Mouse (Mus musculus) hindbrain, embryonic 10.5 days (tissue): ENCODE results near the gene Sec24d. TPM values are rescaled to one million over a fixed set of nuclear protein-coding genes. Genes with fewer than 3 reads are reported as not detected.

ENCODE experiments used
- DNase-seq: peaks from one replicate; pipeline ENCODE4 v3.0.0-alpha.2; 2017; ENCODE audit warnings: low spot score
- H3K27ac ChIP-seq: fragments of 300-500 bp; sonication (generic); 2 replicates; pipeline ENCODE4 v1.5.1; 2016; ENCODE audit warnings: mild to moderate bottlenecking, moderate library complexity
- H3K27me3 ChIP-seq: fragments of 300-500 bp; sonication (generic); 2 replicates; pipeline ENCODE4 v1.6.1; 2016; ENCODE audit warnings: mild to moderate bottlenecking; ENCODE audit not compliant: poor library complexity, insufficient read depth, severe bottlenecking
- H3K36me3 ChIP-seq: fragments of 300-500 bp; sonication (generic); 2 replicates; pipeline ENCODE4 v1.6.1; 2016; ENCODE audit warnings: mild to moderate bottlenecking, moderate library complexity
- H3K4me1 ChIP-seq: fragments of 300-500 bp; sonication (generic); replicated peaks from 2 replicates; pipeline ENCODE4 v1.6.1; 2016; ENCODE audit warnings: mild to moderate bottlenecking
- H3K4me3 ChIP-seq: fragments of 300-500 bp; sonication (generic); 2 replicates; pipeline ENCODE4 v1.5.1; 2016; ENCODE audit warnings: mild to moderate bottlenecking, moderate library complexity
- H3K9me3 ChIP-seq: fragments of 300-500 bp; sonication (generic); 2 replicates; pipeline ENCODE4 v1.6.1; 2016; ENCODE audit warnings: mild to moderate bottlenecking, moderate library complexity
- whole genome bisulfite sequencing: fragments of 180-500 bp; shearing (Covaris S2); methylation state at CpG from one replicate; pipeline ENCODE4 v1.1.7; 2016; 5-methylcytosine and 5-hydroxymethylcytosine counted together
- polyA plus RNA-seq: library from polyadenylated mRNA; unstranded; fragments of >200 nt; fragmentation: Nextera tagmentation; extraction: Ambion mirVana; gene quantifications from 2 replicates; pipeline ENCODE4 v1.2.1, GENCODE M21; 2016

Gene Sec24d
- polyA plus RNA-seq, 1 experiment from 2014 or later, result 20.1 TPM

DNA sequence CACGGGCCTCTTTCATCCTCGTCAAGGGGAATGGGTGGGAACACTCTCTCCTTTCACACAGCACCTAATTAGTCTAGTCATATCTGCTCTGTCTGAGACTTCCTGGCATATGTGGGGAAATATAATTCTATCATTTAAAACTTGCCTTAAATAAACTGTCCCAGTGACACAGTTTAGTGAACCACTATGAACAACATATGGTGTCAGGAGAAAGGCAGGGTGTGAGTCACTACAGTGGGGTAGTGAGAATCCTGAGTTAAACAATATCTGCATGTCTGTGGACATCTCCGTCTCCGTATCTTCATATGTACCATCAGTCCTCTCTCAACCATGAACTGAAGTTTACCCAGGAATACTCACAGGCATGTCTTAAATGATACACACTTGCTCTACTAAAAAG is 123.9 kb downstream of the Sec24d start:
- H3K9me3 ChIP-seq, result no peaks in the 10 kb centered on the region

DNA sequence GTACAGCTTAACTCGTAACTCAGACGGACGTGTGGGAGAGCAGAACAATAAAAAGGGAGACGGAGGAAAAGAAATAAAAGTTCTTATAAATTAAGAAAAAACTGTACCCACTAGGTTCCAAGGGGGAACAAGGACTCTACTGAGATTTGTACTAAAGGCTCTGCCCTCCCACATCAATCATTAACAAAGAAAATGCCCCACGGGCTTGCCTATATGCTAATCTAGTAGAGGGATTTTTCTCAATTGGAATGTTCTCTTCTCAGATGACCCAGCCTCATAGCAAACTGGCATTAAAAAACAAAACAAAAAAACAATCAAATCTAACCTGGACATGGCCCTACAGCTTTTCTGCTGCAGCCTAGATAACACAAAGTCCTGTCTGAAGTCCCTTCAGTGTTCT is 128.4 kb downstream of the Sec24d start:
- no peak for DNase-seq
- Histone ChIP-seq H3K4me3 (no peak overlapping the region), H3K4me1 (no peaks in the 10 kb centered on the region), H3K27me3 (no peaks in the 10 kb centered on the region), H3K36me3 (no peaks in the 10 kb centered on the region), H3K27ac (no peak overlapping the region), H3K9me3 (no peaks in the 10 kb centered on the region)
- 90% methylated on average over 5 of the region's 5 CpGs for WGBS

More for the DNA sequence above, 123.9 kb downstream of the Sec24d start:
- H3K36me3 ChIP-seq, result no peaks in the 10 kb centered on the region
- 87% methylated on average over 4 of the region's 4 CpGs for WGBS
- no peaks in the 10 kb centered on the region for H3K27me3 ChIP-seq
- H3K4me3 ChIP-seq, result no peak overlapping the region
- no peak for DNase-seq
- H3K27ac ChIP-seq, result no peak overlapping the region
- no peaks in the 10 kb centered on the region for H3K4me1 ChIP-seq

- Histone ChIP-seq H3K36me3 (no peaks in the 10 kb centered on the region), H3K27ac (no peak overlapping the region), H3K4me3 (no peak overlapping the region), H3K9me3 (no peaks in the 10 kb centered on the region), H3K4me1 (no peaks in the 10 kb centered on the region), H3K27me3 (no peaks in the 10 kb centered on the region)
- 76% methylated on average over 9 of the region's 9 CpGs for whole genome bisulfite sequencing
- DNase-seq, result no peak
These were observed 130.6 kb downstream of the Sec24d start for GRCm38 (mm10) chr3:123397562-123398481.

- WGBS, result 87% methylated on average over 3 of the region's 3 CpGs
- DNase-seq, result no peak
These were observed 137.7 kb downstream of the Sec24d start for GRCm38 (mm10) chr3:123404945-123405344.

DNA sequence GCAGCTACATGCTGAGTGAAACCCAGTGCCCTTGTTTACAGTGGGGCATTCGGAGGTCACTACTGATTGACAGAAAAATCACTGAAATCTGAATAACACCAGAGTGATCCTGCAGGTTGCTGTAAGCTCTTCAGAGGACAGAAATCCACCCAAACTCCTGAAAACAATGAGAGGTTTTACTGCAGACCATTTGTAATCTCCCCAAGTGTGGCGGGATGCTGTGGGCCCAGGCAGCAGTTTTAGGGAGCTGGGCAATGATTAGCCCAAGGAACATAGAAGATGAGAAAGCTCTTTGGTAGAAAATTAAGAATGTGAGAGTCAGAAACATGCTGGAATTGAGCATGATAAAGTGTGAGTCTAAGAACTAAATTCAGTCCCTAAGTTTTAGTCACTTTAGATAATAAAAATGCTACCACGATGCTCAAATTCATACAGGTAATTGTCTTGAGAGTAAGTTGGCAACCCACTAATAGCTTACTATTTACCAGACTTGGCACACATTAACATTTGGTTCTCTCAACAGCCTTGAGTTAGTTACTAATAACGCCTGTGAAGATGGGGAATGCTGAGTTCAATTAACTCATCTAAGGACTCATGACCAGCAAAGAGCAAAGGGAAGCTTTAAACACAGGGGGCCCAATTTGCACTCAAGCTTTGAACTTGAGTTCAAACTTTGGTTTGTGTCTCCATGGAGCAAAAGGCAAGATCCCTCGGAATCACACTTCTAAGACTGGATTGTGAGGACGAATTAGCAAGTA is 144.7 kb downstream of the Sec24d start:
- H3K4me1 ChIP-seq, result no peaks in the 10 kb centered on the region; the same call in 1 of the 2 replicates
- H3K36me3 ChIP-seq, result no peaks in the 10 kb centered on the region
- no peak overlapping the region for H3K27ac ChIP-seq
- no peak for DNase-seq
- H3K9me3 ChIP-seq, result no peaks in the 10 kb centered on the region
- H3K4me3 ChIP-seq, result no peak overlapping the region
- no peaks in the 10 kb centered on the region for H3K27me3 ChIP-seq
- 79% methylated on average over 6 of the region's 6 CpGs for WGBS

More at GRCm38 (mm10) chr3:123404945-123405344, 137.7 kb downstream of the Sec24d start:
- Histone ChIP-seq H3K27me3 (no peaks in the 10 kb centered on the region), H3K4me3 (no peak overlapping the region), H3K4me1 (no peaks in the 10 kb centered on the region), H3K27ac (no peak overlapping the region), H3K36me3 (no peaks in the 10 kb centered on the region), H3K9me3 (no peaks in the 10 kb centered on the region)

GRCm38 (mm10) chr3:123413173-123413572 is 145.9 kb downstream of the Sec24d start:
- Histone ChIP-seq H3K4me3 (no peak overlapping the region), H3K9me3 (no peaks in the 10 kb centered on the region), H3K4me1 (no peaks in the 10 kb centered on the region; the same call in 1 of the 2 replicates), H3K27me3 (no peaks in the 10 kb centered on the region), H3K36me3 (no peaks in the 10 kb centered on the region), H3K27ac (no peak overlapping the region)
- 47% methylated on average over 5 of the region's 5 CpGs for WGBS
- no peak for DNase-seq

Other genes starting within 250 kb of the Sec24d start
- gene Myoz2, start 232.4 kb upstream of the Sec24d start, polyA plus RNA-seq, result not detected in 2 replicates
- 2.8 and 3.4 TPM in 2 replicates for gene Synpo2, start 31.3 kb upstream of the Sec24d start, polyA plus RNA-seq
- gene Mettl14, start 118.7 kb downstream of the Sec24d start, polyA plus RNA-seq, result 27.4 and 33.1 TPM in 2 replicates
- 6.2 and 6.4 TPM in 2 replicates for gene Prss12, start 179.5 kb downstream of the Sec24d start, polyA plus RNA-seq